Mouse (Mus musculus): ENCODE data around the gene Adam15. TPM values are rescaled to one million over a fixed set of nuclear protein-coding genes. Genes with fewer than 3 reads are reported as not detected.

Adam15 gene
- polyA plus RNA-seq, 1 experiment: 68.5 TPM

- no peak for DNase-seq (ENCODE audit: low read depth, low spot score)
- 30% methylated on average over 6 of the region's 6 CpGs for WGBS
These were observed 9.8 kb upstream of the Adam15 start for GRCm38 (mm10) chr3:89359630-89360029.

GRCm38 (mm10) chr3:89356029-89356428 lies 6.2 kb upstream of the Adam15 start:
- 84% methylated on average over 9 of the region's 9 CpGs for WGBS
- no peak for DNase-seq (ENCODE audit: low read depth, low spot score)

GRCm38 (mm10) chr3:89355512-89355902 lies 5.7 kb upstream of the Adam15 start:
- 47% methylated on average over 6 of the region's 6 CpGs for WGBS
- DNase-seq (ENCODE audit: low read depth, low spot score): no peak

- 15% methylated on average over 5 of the region's 5 CpGs for WGBS
- DNase-seq (ENCODE audit: low read depth, low spot score): no peak
These were observed 5.2 kb upstream of the Adam15 start for GRCm38 (mm10) chr3:89354816-89355511.

- 53% methylated on average over 5 of the region's 5 CpGs for WGBS
- DNase-seq (ENCODE audit: low read depth, low spot score): no peak
These were observed 1.5 kb upstream of the Adam15 start for GRCm38 (mm10) chr3:89351271-89351670.

- 2% methylated on average over 38 of the region's 38 CpGs for WGBS
- no peak for DNase-seq (ENCODE audit: low read depth, low spot score)
These were observed 606 bp downstream of the Adam15 start for GRCm38 (mm10) chr3:89348911-89349868.

- no peak for DNase-seq (ENCODE audit: low read depth, low spot score)
- WGBS: 90% methylated on average over 1 of the region's 1 CpGs
These were observed 1.9 kb downstream of the Adam15 start for GRCm38 (mm10) chr3:89347916-89348315.

- WGBS: 88% methylated on average over 10 of the region's 10 CpGs
- DNase-seq (ENCODE audit: low read depth, low spot score): no peak
These were observed 2.8 kb downstream of the Adam15 start for GRCm38 (mm10) chr3:89346815-89347540.

GRCm38 (mm10) chr3:89343279-89343678 lies 6.5 kb downstream of the Adam15 start:
- DNase-seq (ENCODE audit: low read depth, low spot score): no peak
- WGBS: 82% methylated on average over 7 of the region's 7 CpGs

- no peak for DNase-seq (ENCODE audit: low read depth, low spot score)
- 44% methylated on average over 4 of the region's 4 CpGs for WGBS
These were observed 8.0 kb downstream of the Adam15 start for GRCm38 (mm10) chr3:89341794-89342193.

GRCm38 (mm10) chr3:89340465-89340864 lies 9.3 kb downstream of the Adam15 start:
- 9% methylated on average over 11 of the region's 11 CpGs for WGBS
- DNase-seq (ENCODE audit: low read depth, low spot score): no peak

GRCm38 (mm10) chr3:89339416-89339815 lies 10.4 kb downstream of the Adam15 start:
- DNase-seq (ENCODE audit: low read depth, low spot score): no peak
- 15% methylated on average over 8 of the region's 8 CpGs for WGBS

GRCm38 (mm10) chr3:89337721-89338578 lies 11.8 kb downstream of the Adam15 start, which contains the start of gene Efna4:
Gene Efna4 (minus strand): TSS chr3:89338028.
- 1% methylated on average over 44 of the region's 44 CpGs for WGBS
- DNase-seq (ENCODE audit: low read depth, low spot score): no peak

GRCm38 (mm10) chr3:89337062-89337720 lies 12.6 kb downstream of the Adam15 start:
- 1% methylated on average over 21 of the region's 21 CpGs for WGBS

GRCm38 (mm10) chr3:89336529-89336928 lies 13.3 kb downstream of the Adam15 start:
- DNase-seq (ENCODE audit: low read depth, low spot score): no peak
- WGBS: 19% methylated on average over 6 of the region's 6 CpGs

More at GRCm38 (mm10) chr3:89337062-89337720, 12.6 kb downstream of the Adam15 start:
- DNase-seq (ENCODE audit: low read depth, low spot score): no peak

- no peak for DNase-seq (ENCODE audit: low read depth, low spot score)
- 34% methylated on average over 11 of the region's 11 CpGs for WGBS
These were observed 16.7 kb downstream of the Adam15 start for GRCm38 (mm10) chr3:89333053-89333452.

- DNase-seq (ENCODE audit: low read depth, low spot score): no peak
- WGBS: 25% methylated on average over 12 of the region's 12 CpGs
These were observed 17.3 kb downstream of the Adam15 start for GRCm38 (mm10) chr3:89332476-89332875.

- no peak for DNase-seq (ENCODE audit: low read depth, low spot score)
- 44% methylated on average over 10 of the region's 10 CpGs for WGBS
These were observed 17.8 kb downstream of the Adam15 start for GRCm38 (mm10) chr3:89332013-89332412.

- 39% methylated on average over 13 of the region's 13 CpGs for WGBS
- DNase-seq (ENCODE audit: low read depth, low spot score): no peak
These were observed 18.2 kb downstream of the Adam15 start for GRCm38 (mm10) chr3:89331561-89331960.

Data from large intestine, adult 2 months (tissue).